Mouse (Mus musculus): ENCODE data around the gene Rph3a. TPM values are rescaled to one million over a fixed set of nuclear protein-coding genes. Genes with fewer than 3 reads are reported as not detected.

The Rph3a gene
- polyA plus RNA-seq (2016; fragmentation: Nextera tagmentation; extraction: Ambion mirVana) = 0.10 and 0.47 TPM in 2 replicates

DNA sequence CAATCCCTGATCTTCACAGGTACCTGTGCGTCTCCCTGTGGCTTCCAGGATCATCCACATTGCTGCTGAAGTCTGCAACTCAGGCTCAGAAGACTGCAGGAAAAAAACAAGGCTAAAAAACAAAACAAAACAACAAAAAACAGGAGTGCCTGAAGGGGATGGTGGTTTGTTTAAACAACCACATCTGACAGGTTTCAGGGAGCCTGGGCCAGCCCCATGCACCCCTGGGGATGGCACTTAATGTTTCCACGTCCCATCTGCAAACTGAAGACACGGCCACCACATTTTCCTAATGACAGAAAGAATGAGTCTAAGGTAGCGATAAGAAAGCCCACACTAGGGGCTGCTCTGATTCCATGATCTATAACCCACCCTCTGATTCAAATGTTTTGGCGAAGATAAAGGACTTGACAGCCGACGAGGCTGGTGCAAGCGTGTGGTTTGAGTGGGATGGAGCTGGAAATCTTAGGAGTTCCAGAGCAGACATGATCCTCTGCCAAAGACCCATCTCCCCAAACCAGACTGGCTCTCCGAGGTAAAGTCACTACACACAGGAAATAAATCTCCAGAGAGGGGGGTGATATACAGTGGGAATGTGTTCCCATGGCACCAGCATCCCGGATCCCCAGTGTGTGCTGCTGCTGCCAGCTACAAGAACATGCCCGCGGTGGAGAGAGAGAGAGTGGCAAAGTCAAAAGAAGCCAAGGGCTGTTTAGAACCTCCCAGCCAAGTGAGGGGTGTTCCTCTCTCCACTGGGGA, at the start of gene Rph3a:
Rph3a (minus strand) TSS at position 282 of the 759 bp plus-strand sequence.
- H3K9me3 ChIP-seq (replicated peaks) = no peaks in the 10 kb centered on the region
- no peak for DNase-seq (ENCODE audit: low spot score)
- peaks cover 21% of the 10 kb centered on the region for H3K27me3 ChIP-seq (ENCODE audit: low read depth, poor library complexity, severe bottlenecking)
- no peaks in the 10 kb centered on the region for H3K36me3 ChIP-seq
- 0 out of 2 replicates have a peak within 1 kb of the TSS, but pooled peaks have one; percentile 28 for H3K27ac ChIP-seq (replicated peaks)
- WGBS = 72% methylated on average over 12 of the region's 12 CpGs
- H3K4me3 ChIP-seq = peak within 1 kb of the TSS; percentile 45
- peaks cover 17% of the 10 kb centered on the region for H3K4me1 ChIP-seq

DNA sequence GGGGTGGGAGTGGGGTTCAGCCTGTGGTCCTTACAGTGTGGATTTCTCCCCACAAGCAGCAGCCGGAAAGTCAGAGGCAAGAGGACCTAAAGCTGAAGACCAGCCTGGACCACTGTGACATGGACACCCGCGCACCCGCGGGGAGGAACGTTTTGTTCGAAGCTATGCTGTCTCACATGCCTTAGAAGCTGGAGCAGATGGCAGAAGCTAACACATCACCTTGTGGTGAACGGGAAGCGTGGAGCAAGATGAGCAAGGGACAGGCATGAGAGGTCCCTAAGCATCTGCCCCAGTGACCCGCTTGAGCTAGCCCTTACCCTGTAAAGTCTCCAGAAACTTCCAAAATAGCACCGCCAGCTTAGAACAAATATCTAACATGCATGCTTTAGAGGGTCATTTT, 48.4 kb upstream of the Rph3a start:
- no peaks in the 10 kb centered on the region for H3K36me3 ChIP-seq
- DNase-seq (ENCODE audit: low spot score) = no peak
- H3K4me1 ChIP-seq = peaks cover 8% of the 10 kb centered on the region
- no peak overlapping the region for H3K4me3 ChIP-seq
- no peaks in the 10 kb centered on the region for H3K27me3 ChIP-seq (ENCODE audit: low read depth, poor library complexity, severe bottlenecking)
- 92% methylated on average over 11 of the region's 11 CpGs for WGBS
- H3K9me3 ChIP-seq (replicated peaks) = no peaks in the 10 kb centered on the region; the same call in 1 of the 2 replicates
- H3K27ac ChIP-seq (replicated peaks) = no peak overlapping the region

DNA sequence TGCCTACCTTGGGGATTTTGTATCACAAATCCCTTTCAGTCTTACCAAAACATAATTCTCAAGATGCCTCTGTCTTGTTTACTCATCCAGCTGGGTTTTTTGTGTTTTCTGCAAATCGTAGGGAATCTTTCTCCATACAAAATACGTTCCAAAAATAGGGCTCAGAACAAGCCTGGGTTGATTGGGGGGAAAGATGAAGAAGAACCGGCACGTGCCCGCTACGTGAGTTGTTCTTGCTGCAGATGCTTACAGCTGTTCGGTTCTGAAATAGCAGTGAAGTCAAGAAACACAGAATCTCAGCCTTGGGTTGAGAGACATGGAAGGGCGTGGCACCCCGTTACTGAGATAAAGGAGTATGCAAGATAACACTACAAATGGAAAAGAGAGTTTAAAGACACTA, 44.0 kb upstream of the Rph3a start:
- Histone ChIP-seq H3K9me3 (replicated peaks) (no peaks in the 10 kb centered on the region; the same call in 1 of the 2 replicates), H3K27ac (replicated peaks) (no peak overlapping the region), H3K36me3 (no peaks in the 10 kb centered on the region), H3K27me3 (ENCODE audit: low read depth, poor library complexity, severe bottlenecking) (no peaks in the 10 kb centered on the region), H3K4me1 (no peaks in the 10 kb centered on the region), H3K4me3 (no peak overlapping the region)
- WGBS = 84% methylated on average over 9 of the region's 9 CpGs
- no peak for DNase-seq (ENCODE audit: low spot score)

DNA sequence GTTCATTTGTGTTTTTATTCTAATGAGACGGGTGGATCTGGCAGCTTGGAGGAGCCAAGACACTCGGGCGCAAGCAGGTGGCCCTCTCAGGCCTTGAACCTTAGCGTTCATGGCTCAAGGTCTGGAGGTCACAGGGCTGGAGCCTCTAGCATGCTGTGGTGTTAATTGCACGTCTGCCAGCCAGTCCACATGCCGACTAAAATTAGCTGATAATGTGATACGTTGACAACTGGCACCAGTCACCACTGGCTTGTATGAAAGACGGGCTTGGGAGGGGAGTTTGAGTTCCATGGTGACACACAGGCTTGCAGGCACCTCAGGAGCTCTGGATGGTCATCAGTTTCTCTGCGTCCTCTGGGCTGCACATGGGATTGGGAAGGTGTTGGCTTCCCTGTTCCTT, 31.9 kb upstream of the Rph3a start:
- no peaks in the 10 kb centered on the region for H3K9me3 ChIP-seq (replicated peaks)
- H3K27me3 ChIP-seq (ENCODE audit: low read depth, poor library complexity, severe bottlenecking) = peaks cover 19% of the 10 kb centered on the region; the same call in 1 of the 2 replicates
- H3K4me1 ChIP-seq = peaks cover 9% of the 10 kb centered on the region
- H3K4me3 ChIP-seq = no peak overlapping the region
- no peak for DNase-seq (ENCODE audit: low spot score)
- WGBS = 77% methylated on average over 9 of the region's 9 CpGs
- no peak overlapping the region for H3K27ac ChIP-seq (replicated peaks)
- H3K36me3 ChIP-seq = no peaks in the 10 kb centered on the region

DNA sequence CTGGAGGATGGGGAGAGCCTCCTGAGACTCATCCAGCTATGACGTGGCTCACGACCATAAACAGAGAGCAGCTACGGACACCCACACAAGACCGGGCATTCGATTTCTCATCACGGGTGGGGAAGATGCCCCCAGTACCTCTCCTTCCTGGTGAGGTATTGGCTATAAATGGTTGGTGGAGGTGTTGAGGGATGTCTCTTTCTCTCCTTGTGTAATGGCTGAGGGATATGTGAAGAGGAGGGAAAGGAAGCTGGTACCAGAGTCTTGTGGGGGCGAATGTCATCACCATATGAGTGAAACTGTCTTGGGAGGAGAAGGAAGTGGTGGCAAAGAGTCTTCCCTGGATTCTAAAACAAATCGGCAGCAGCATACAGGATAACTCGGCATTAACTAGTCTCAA, 29.6 kb upstream of the Rph3a start:
- Histone ChIP-seq H3K36me3 (no peaks in the 10 kb centered on the region), H3K4me3 (no peak overlapping the region), H3K9me3 (replicated peaks) (no peaks in the 10 kb centered on the region), H3K4me1 (peaks cover 6% of the 10 kb centered on the region; the same call in 1 of the 2 replicates), H3K27ac (replicated peaks) (no peak overlapping the region), H3K27me3 (ENCODE audit: low read depth, poor library complexity, severe bottlenecking) (peaks cover 19% of the 10 kb centered on the region; the same call in 1 of the 2 replicates)
- WGBS = 85% methylated on average over 9 of the region's 9 CpGs
- DNase-seq (ENCODE audit: low spot score) = no peak

DNA sequence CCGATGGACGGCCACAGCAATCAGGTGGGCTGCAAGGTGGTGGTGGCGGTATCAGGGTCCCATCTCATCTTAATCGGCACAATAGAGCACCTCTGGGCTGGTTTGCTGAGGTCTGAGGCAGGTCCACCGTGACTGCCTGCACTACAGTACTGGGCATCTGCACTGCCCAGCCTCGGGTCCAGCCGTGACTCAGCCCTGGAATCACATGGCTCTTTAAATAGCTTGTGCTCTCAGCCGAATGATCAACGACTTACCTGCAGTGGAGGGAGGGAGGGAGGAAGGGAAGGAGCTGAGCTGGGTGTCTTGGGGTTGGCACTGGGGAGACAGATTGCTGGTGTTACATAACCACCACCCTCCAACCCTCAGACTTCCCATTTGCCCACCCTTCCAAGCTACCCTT, 20.3 kb upstream of the Rph3a start:
- no peaks in the 10 kb centered on the region for H3K27me3 ChIP-seq (ENCODE audit: low read depth, poor library complexity, severe bottlenecking)
- H3K4me3 ChIP-seq = no peak overlapping the region
- H3K4me1 ChIP-seq = no peaks in the 10 kb centered on the region
- no peak for DNase-seq (ENCODE audit: low spot score)
- no peaks in the 10 kb centered on the region for H3K36me3 ChIP-seq
- WGBS = 91% methylated on average over 9 of the region's 9 CpGs
- H3K27ac ChIP-seq (replicated peaks) = no peak overlapping the region
- no peaks in the 10 kb centered on the region; the same call in 1 of the 2 replicates for H3K9me3 ChIP-seq (replicated peaks)

DNA sequence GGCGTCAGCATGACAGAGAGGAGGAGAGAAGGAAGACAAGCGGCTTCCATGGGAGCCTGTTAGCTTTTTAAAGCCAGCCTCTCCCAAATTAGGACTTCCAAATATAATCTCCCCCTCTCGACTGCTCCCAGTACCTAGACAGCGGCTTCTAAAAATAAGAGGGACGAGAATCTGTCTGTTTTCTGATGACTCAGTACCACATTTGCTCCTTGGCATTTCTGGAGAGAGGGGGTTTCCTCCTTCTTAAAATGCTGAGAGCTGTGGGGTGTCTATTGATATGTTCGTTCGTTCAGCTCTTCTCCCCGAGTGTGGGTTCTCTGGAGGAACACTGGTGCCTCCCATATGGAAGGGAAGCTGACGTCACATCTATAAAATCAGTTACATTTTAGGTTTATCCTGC, 9.6 kb upstream of the Rph3a start:
- DNase-seq (ENCODE audit: low spot score) = no peak
- WGBS = 78% methylated on average over 9 of the region's 9 CpGs

DNA sequence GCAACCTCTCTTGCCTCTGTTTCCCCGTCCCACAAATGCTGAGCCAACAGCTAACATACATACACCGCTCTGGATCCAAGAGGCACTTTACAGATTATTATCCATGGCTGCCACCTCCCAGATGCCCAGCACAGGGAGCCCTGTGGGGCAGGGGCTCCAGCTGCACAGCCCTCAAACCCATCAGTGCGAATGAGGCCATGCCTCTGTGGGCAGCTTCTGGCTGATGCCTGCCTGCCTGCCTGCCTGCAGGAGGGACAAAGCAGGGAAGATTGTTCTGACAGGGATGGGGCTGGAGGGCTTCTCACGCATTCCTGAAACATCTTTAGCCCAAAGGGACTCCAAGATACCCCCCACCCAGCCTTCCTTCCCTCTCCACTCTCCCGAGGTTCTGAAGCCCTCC, 7.8 kb upstream of the Rph3a start:
- Histone ChIP-seq H3K27ac (replicated peaks) (no peak overlapping the region), H3K36me3 (no peaks in the 10 kb centered on the region), H3K4me1 (peaks cover 5% of the 10 kb centered on the region; the same call in 1 of the 2 replicates), H3K4me3 (no peak overlapping the region), H3K9me3 (replicated peaks) (no peaks in the 10 kb centered on the region), H3K27me3 (ENCODE audit: low read depth, poor library complexity, severe bottlenecking) (no peaks in the 10 kb centered on the region)
- DNase-seq (ENCODE audit: low spot score) = no peak
- WGBS = 74% methylated on average over 5 of the region's 5 CpGs

More for the DNA sequence above, 9.6 kb upstream of the Rph3a start:
- no peaks in the 10 kb centered on the region for H3K36me3 ChIP-seq
- H3K9me3 ChIP-seq (replicated peaks) = no peaks in the 10 kb centered on the region
- H3K27ac ChIP-seq (replicated peaks) = no peak overlapping the region
- no peaks in the 10 kb centered on the region for H3K27me3 ChIP-seq (ENCODE audit: low read depth, poor library complexity, severe bottlenecking)
- H3K4me3 ChIP-seq = no peak overlapping the region
- H3K4me1 ChIP-seq = peaks cover 5% of the 10 kb centered on the region; the same call in 1 of the 2 replicates

DNA sequence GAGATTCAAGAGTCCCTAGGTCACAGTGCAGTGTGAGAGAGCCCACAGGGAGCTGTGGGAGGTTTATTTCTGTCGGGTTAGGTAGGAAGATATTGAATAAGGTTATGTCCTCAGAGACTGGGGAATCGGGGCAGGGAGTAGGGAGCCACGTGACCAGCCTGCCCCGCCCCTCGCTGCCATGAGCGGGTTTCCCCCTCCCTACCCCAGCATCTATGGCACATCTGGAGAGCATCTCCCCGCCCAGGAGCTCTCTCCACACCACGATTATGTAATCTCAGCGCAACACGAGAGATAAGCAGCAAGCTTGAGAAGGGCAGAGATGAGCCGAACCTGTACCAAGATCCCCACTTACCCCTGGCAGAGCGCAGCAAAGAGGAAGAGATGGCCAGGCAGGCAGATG, 6.5 kb upstream of the Rph3a start:
- Histone ChIP-seq H3K27me3 (ENCODE audit: low read depth, poor library complexity, severe bottlenecking) (no peaks in the 10 kb centered on the region), H3K4me1 (peaks cover 5% of the 10 kb centered on the region; the same call in 1 of the 2 replicates), H3K36me3 (no peaks in the 10 kb centered on the region), H3K9me3 (replicated peaks) (no peaks in the 10 kb centered on the region), H3K27ac (replicated peaks) (no peak overlapping the region), H3K4me3 (no peak overlapping the region)
- 37% methylated on average over 12 of the region's 12 CpGs for WGBS
- DNase-seq (ENCODE audit: low spot score) = no peak

DNA sequence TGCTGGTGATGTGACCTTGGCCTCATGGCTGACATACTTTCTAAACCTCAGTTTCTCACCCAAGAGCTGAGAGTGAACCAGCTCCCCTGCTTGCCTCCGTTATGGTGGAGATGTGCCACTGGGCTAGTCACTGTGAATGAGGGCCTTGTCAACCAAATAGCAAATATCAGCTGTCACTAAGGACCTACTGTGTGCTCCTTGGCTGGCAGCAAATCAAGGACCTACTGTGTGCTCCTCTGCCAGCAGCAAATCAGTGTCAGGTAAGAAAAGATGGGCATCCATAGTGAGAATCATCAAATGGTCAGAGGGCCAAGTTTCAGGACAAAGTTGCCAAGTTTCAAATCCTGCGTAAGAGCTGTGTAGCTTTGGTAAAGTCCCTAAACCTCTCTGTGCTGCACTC, 4.6 kb upstream of the Rph3a start:
- no peaks in the 10 kb centered on the region for H3K36me3 ChIP-seq
- peaks cover 5% of the 10 kb centered on the region; the same call in 1 of the 2 replicates for H3K27me3 ChIP-seq (ENCODE audit: low read depth, poor library complexity, severe bottlenecking)
- WGBS = 94% methylated on average over 2 of the region's 2 CpGs
- H3K27ac ChIP-seq (replicated peaks) = no peak overlapping the region
- no peaks in the 10 kb centered on the region for H3K9me3 ChIP-seq (replicated peaks)
- peaks cover 10% of the 10 kb centered on the region for H3K4me1 ChIP-seq
- DNase-seq (ENCODE audit: low spot score) = no peak
- no peak overlapping the region for H3K4me3 ChIP-seq

DNA sequence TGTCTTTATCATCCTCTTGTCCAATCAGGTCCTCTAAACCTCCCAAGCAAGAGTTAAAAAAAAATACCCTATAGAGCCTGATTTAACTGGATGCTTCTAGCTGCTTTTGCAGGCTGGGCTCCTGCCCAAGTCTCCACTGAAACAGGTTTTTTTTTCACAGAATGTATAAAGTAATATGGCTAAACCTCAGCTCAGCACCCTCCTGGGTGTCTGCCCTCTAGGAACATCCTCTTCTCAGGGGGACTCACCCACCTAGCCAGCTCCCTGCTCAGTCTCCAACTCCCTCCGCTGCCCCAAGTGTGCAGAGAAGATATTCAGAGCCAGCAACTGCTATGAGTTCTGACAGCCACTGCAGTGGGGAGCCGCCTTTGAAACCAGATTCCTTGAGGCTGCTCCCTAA, 2.1 kb upstream of the Rph3a start:
- no peaks in the 10 kb centered on the region for H3K9me3 ChIP-seq (replicated peaks)
- H3K27ac ChIP-seq (replicated peaks) = no peak overlapping the region
- H3K4me1 ChIP-seq = peaks cover 22% of the 10 kb centered on the region
- H3K27me3 ChIP-seq (ENCODE audit: low read depth, poor library complexity, severe bottlenecking) = peaks cover 21% of the 10 kb centered on the region
- WGBS = 15% methylated on average over 2 of the region's 2 CpGs
- no peak overlapping the region for H3K4me3 ChIP-seq
- DNase-seq (ENCODE audit: low spot score) = no peak
- no peaks in the 10 kb centered on the region for H3K36me3 ChIP-seq

DNA sequence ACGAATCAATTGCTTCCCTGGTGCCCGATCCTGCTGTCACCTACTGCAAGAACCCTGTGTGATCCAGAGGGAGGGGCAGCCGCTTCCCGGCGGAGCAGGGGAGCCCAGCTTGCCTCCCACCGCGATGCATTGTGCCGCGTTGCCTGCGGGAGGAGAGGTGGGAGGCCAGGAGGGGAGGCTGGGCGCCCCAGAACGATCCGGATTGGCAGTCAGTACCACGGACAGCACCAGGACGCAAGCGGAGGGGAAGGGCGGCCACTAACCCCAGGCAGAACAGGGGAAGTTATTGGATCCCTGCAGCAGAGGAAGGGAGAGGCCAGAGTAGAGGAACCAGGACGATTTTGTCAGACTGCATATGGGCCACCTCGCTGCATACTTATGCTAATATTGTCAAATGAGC, 486 bp downstream of the Rph3a start:
- H3K27me3 ChIP-seq (ENCODE audit: low read depth, poor library complexity, severe bottlenecking) = peaks cover 21% of the 10 kb centered on the region
- peak; percentile 71 for DNase-seq (ENCODE audit: low spot score)
- H3K27ac ChIP-seq (replicated peaks) = 0 out of 2 replicates have a peak overlapping the region, but pooled peaks have one; percentile 28
- WGBS = under 1% methylated on average over 19 of the region's 19 CpGs
- no peaks in the 10 kb centered on the region for H3K9me3 ChIP-seq (replicated peaks)
- peaks cover 17% of the 10 kb centered on the region for H3K4me1 ChIP-seq
- H3K36me3 ChIP-seq = no peaks in the 10 kb centered on the region
- H3K4me3 ChIP-seq = peak overlapping the region; percentile 45
